Mouse (Mus musculus) neural tube, embryonic 12.5 days (tissue): ENCODE data around the gene Zfp507. TPM values are rescaled to one million over a fixed set of nuclear protein-coding genes. Genes with fewer than 3 reads are reported as not detected.

ENCODE experiments used
- ATAC-seq: fragments of 200-750 bp; cut with Nextera tagmentation; 2 replicates; pipeline ENCODE4 v1.8.0; 2017; ENCODE audit warnings: low read depth, mild to moderate bottlenecking, moderate TSS enrichment, moderate library complexity; ENCODE audit not compliant: low FRiP score
- H3K27ac ChIP-seq: fragments of 300-500 bp; sonication (generic); 2 replicates; pipeline ENCODE4 v1.5.1; 2016
- H3K27me3 ChIP-seq: fragments of 300-500 bp; sonication (generic); replicated peaks from 2 replicates; pipeline ENCODE4 v1.6.1; 2016; ENCODE audit warnings: mild to moderate bottlenecking
- H3K36me3 ChIP-seq: fragments of 300-500 bp; sonication (generic); 2 replicates; pipeline ENCODE4 v1.6.1; 2016; ENCODE audit warnings: mild to moderate bottlenecking
- H3K4me1 ChIP-seq: fragments of 300-500 bp; sonication (generic); 2 replicates; pipeline ENCODE4 v1.6.1; 2016
- H3K4me2 ChIP-seq: fragments of 300-500 bp; sonication (generic); replicated peaks from 2 replicates; pipeline ENCODE4 v1.6.1; 2016; ENCODE audit warnings: mild to moderate bottlenecking
- H3K4me3 ChIP-seq: fragments of 300-500 bp; sonication (generic); 2 replicates; pipeline ENCODE4 v1.5.1; 2016
- H3K9ac ChIP-seq: fragments of 300-500 bp; sonication (generic); 2 replicates; pipeline ENCODE4 v1.6.1; 2016; ENCODE audit warnings: mild to moderate bottlenecking
- H3K9me3 ChIP-seq: fragments of 300-500 bp; sonication (generic); 2 replicates; pipeline ENCODE4 v1.6.1; 2016; ENCODE audit warnings: mild to moderate bottlenecking
- WGBS: fragments of 180-500 bp; shearing (Covaris S2); methylation state at CpG from one replicate; pipeline ENCODE4 v1.1.7; 2016; 5-methylcytosine and 5-hydroxymethylcytosine counted together
- polyA plus RNA-seq: library from polyadenylated mRNA; unstranded; fragments of >200 nt; fragmentation: Nextera tagmentation; extraction: Ambion mirVana; gene quantifications from 2 replicates; pipeline ENCODE4 v1.2.1, GENCODE M21; 2016

The Zfp507 gene
- polyA plus RNA-seq, 1 experiment from 2014 or later = 21.7 TPM

DNA sequence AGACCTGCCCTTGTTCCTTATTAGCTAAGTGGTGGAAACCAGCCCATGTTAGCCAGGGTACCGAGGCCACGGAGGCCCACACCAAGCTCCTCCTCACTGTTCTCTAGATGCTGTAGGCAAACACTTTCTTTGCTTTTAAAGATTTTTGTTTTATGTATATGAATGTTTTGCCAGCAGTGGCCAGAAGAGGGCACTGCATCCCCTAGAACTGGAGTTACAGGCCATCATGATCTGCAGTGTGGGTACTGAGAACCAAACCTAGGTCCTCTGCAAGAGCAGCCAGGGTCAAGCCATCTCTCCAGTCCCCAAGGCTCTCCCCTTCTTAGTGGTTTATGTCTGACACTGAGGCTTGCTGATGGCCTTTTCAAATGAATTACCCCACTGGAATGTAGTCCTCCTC lies 79.8 kb downstream of the Zfp507 start:
- H3K27ac ChIP-seq = no peak overlapping the region
- H3K27me3 ChIP-seq = no peaks in the 10 kb centered on the region
- no peaks in the 10 kb centered on the region; the same call in 1 of the 2 replicates for H3K9me3 ChIP-seq
- H3K4me1 ChIP-seq = no peaks in the 10 kb centered on the region
- no peak overlapping the region for H3K9ac ChIP-seq
- no peak overlapping the region for H3K4me3 ChIP-seq
- WGBS = 30% methylated on average over 2 of the region's 2 CpGs
- no peak for ATAC-seq
- H3K36me3 ChIP-seq = peaks cover 58% of the 10 kb centered on the region
- no peak overlapping the region for H3K4me2 ChIP-seq

Other genes starting within 250 kb of the Zfp507 start
- 46.4 and 49.0 TPM in 2 replicates for gene Nudt19, start 246.7 kb downstream of the Zfp507 start, polyA plus RNA-seq
- gene Rgs9bp, start 217.4 kb downstream of the Zfp507 start, polyA plus RNA-seq = 0.09 and 0.18 TPM in 2 replicates
- 25.1 and 25.5 TPM in 2 replicates for gene Ankrd27, start 216.8 kb downstream of the Zfp507 start, polyA plus RNA-seq
- gene Pdcd5, start 155.5 kb downstream of the Zfp507 start, polyA plus RNA-seq = 267 and 276 TPM in 2 replicates
- gene Dpy19l3, start 48.5 kb downstream of the Zfp507 start, polyA plus RNA-seq = 35.2 and 35.9 TPM in 2 replicates